Mouse (Mus musculus) kidney, adult 2 months (tissue): ENCODE measurements at regions not wholly inside any gene's neighbourhood (a gene's known extent, or its start where the extent isn't known, plus 50 kb on each side); places are given as distances from the start of the nearest gene placed in this dataset.

Experiments used
- DNase-seq: peaks from one replicate; pipeline ENCODE4 v3.0.0; 2021
- H3K27ac ChIP-seq: fragments of 200-500 bp; 2 replicates; pipeline ENCODE4 v1.5.1; 2012; ENCODE audit warnings: low read depth, low read length, control low read depth, inconsistent platforms; ENCODE audit not compliant: insufficient read depth
- H3K27me3 ChIP-seq: fragments of 200-500 bp; replicated peaks from 2 replicates; pipeline ENCODE4 v1.6.1; 2012; ENCODE audit warnings: mild to moderate bottlenecking, moderate library complexity, low read length, inconsistent platforms; ENCODE audit not compliant: control insufficient read depth, insufficient read depth
- H3K36me3 ChIP-seq: fragments of 200-500 bp; 2 replicates; pipeline ENCODE4 v1.6.1; 2012; ENCODE audit warnings: mild to moderate bottlenecking, moderate library complexity, low read length, inconsistent platforms; ENCODE audit not compliant: control insufficient read depth, insufficient read depth
- H3K4me1 ChIP-seq: fragments of 200-500 bp; 2 replicates; pipeline ENCODE4 v1.6.1; 2011; ENCODE audit warnings: low read length; ENCODE audit not compliant: control insufficient read depth, insufficient read depth
- H3K4me3 ChIP-seq: fragments of 200-500 bp; 2 replicates; pipeline ENCODE4 v1.5.1; 2011; ENCODE audit warnings: mild to moderate bottlenecking, low read depth, low read length, control low read depth; ENCODE audit not compliant: insufficient read depth
- CTCF ChIP-seq: fragments of 200-500 bp; conservative IDR thresholded peaks from 2 replicates; pipeline ENCODE4 v1.5.1; 2011; ENCODE audit warnings: low read depth, mild to moderate bottlenecking, control low read depth, low read length, moderate library complexity, mixed read lengths; ENCODE audit not compliant: insufficient read depth, insufficient read length
- POLR2A ChIP-seq: fragments of 200-500 bp; IDR thresholded peaks from one replicate; pipeline ENCODE4 v1.6.1; 2011; ENCODE audit warnings: low read depth, low read length, control low read depth
- WGBS: fragments of 180-500 bp; shearing (Covaris S2); methylation state at CpG from one replicate; pipeline ENCODE4 v1.1.7; 2018; 5-methylcytosine and 5-hydroxymethylcytosine counted together

GRCm38 (mm10) chr7:111226026-111226656, 143.3 kb upstream of the Eif4g2 start:
- no peak overlapping the region for H3K27ac ChIP-seq
- no peaks in the 10 kb centered on the region for H3K36me3 ChIP-seq
- TF ChIP-seq POLR2A (no peak), CTCF (no peak)
- no peak for DNase-seq
- H3K4me3 ChIP-seq, result no peak overlapping the region
- H3K4me1 ChIP-seq, result no peaks in the 10 kb centered on the region
- no peaks in the 10 kb centered on the region for H3K27me3 ChIP-seq
- 85% methylated on average over 1 of the region's 1 CpGs for WGBS

DNA sequence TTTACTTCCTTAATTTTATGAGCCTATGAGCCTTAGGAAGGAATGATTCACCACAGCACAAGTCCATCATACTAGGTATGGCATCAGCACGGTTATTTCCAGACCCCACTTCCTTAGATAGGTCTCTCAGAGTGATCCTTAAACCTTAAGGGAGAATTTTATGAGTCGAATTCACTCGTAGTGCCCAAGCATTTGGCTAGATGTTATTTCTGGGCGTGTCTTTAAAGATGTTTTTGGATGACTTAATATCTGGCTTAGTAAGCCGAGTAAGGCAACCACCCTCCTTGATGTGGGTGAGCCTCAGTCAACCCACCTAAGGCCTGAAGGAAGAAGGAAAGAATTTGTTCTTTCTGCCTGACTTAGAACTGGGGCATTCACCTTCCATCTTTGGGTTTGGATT, 132.8 kb upstream of the Eif4g2 start:
- no peak overlapping the region for H3K27ac ChIP-seq
- no peak overlapping the region for H3K4me3 ChIP-seq
- WGBS, result 83% methylated on average over 5 of the region's 5 CpGs
- no peak for DNase-seq
- TF ChIP-seq CTCF, result no peak
- no peak for TF ChIP-seq POLR2A
- H3K36me3 ChIP-seq, result no peaks in the 10 kb centered on the region
- no peaks in the 10 kb centered on the region for H3K4me1 ChIP-seq
- no peaks in the 10 kb centered on the region for H3K27me3 ChIP-seq

DNA sequence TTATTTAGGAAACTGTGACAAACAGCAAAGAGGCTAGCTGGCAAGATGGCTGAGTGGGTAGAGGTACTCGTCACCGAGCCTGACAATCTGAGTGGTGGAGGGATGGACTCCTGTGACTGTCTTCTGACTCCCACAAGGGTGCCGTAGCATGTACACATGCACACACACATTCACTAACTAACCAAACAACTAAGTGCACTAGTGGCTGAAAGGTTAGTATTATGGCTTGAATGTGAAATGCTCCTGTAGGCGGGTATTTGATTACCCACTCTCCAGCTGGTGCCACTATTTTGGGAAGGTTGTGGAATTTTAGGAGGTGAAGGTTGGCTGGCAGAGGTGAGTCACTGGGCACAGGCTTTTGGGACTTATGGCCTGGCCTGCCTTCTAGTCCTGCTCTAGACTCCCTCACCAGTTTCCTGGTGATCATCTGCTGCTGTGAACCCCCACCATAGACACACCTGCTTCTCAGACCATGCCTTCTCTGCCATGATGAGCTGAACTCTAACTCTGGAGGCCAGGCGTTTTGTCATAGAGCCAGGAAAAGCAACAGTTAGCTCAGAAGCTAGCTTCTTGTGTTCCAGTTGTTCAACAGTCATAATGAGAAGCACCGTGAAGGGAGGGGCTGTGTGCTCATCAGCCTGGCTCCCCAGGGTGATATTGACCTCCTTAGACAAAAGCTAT, 131.5 kb upstream of the Eif4g2 start:
- DNase-seq, result no peak
- no peaks in the 10 kb centered on the region for H3K36me3 ChIP-seq
- no peaks in the 10 kb centered on the region for H3K27me3 ChIP-seq
- no peak overlapping the region for H3K27ac ChIP-seq
- H3K4me3 ChIP-seq, result no peak overlapping the region
- 94% methylated on average over 6 of the region's 6 CpGs for WGBS
- H3K4me1 ChIP-seq, result no peaks in the 10 kb centered on the region
- TF ChIP-seq POLR2A (no peak), CTCF (no peak)

GRCm38 (mm10) chr7:111212188-111212587, 129.4 kb upstream of the Eif4g2 start:
- TF ChIP-seq CTCF, result no peak
- TF ChIP-seq POLR2A, result no peak
- no peak overlapping the region for H3K27ac ChIP-seq
- H3K4me3 ChIP-seq, result no peak overlapping the region
- no peak for DNase-seq
- no peaks in the 10 kb centered on the region for H3K4me1 ChIP-seq
- H3K36me3 ChIP-seq, result no peaks in the 10 kb centered on the region
- H3K27me3 ChIP-seq, result no peaks in the 10 kb centered on the region
- WGBS, result 86% methylated on average over 5 of the region's 5 CpGs

GRCm38 (mm10) chr7:111211641-111212040, 128.8 kb upstream of the Eif4g2 start:
- WGBS, result 75% methylated on average over 11 of the region's 11 CpGs
- TF ChIP-seq POLR2A, result no peak
- no peak for TF ChIP-seq CTCF
- no peak for DNase-seq
- H3K4me3 ChIP-seq, result no peak overlapping the region
- no peaks in the 10 kb centered on the region for H3K36me3 ChIP-seq
- H3K27me3 ChIP-seq, result no peaks in the 10 kb centered on the region
- no peaks in the 10 kb centered on the region for H3K4me1 ChIP-seq
- H3K27ac ChIP-seq, result no peak overlapping the region

GRCm38 (mm10) chr7:111210282-111210681, 127.5 kb upstream of the Eif4g2 start:
- Histone ChIP-seq H3K4me1 (no peaks in the 10 kb centered on the region), H3K27ac (no peak overlapping the region), H3K36me3 (no peaks in the 10 kb centered on the region), H3K4me3 (no peak overlapping the region), H3K27me3 (no peaks in the 10 kb centered on the region)
- WGBS, result 83% methylated on average over 8 of the region's 8 CpGs
- TF ChIP-seq POLR2A (no peak), CTCF (no peak)
- DNase-seq, result no peak

DNA sequence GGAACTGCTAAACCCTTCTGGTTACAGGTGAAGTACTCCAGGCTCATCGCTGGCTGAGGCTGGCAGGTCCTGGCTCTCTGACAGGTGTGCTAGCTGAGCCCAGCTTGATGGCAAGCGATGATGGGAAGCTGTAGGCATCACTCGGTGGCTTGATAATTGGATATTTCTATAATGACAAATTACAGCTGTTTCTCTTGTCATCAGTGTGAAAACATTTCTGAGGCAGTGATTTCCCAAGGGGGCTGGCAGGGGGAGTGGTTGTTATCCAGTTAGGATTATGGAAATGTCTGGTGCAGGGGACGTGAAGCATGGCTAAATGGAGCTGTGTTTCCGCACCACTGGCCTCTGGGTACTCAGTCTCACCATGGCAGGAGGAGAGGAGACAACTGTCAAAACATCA, 123.0 kb upstream of the Eif4g2 start:
- WGBS, result 60% methylated on average over 5 of the region's 5 CpGs
- TF ChIP-seq POLR2A, result no peak
- no peak for TF ChIP-seq CTCF
- Histone ChIP-seq H3K4me1 (no peaks in the 10 kb centered on the region), H3K36me3 (no peaks in the 10 kb centered on the region), H3K27me3 (no peaks in the 10 kb centered on the region), H3K27ac (no peak overlapping the region), H3K4me3 (no peak overlapping the region)
- DNase-seq, result no peak
